Comparison of ENCODE assay signal across 20 mouse cellular contexts in genomic region chr11:108857254-108857653, GRCm38 (mm10).
DNase-seq lines count a peak whose midpoint lies in the region; ATAC-seq and TF ChIP-seq lines count a peak whose summit lies in the region.
"Had no signal": no experiment of that assay in that cellular context is flagged by ENCODE, and none has a peak within 500 bp of the region (broad histone marks: within the 10 kb centered on the region; RNA-seq: fewer than 3 reads in every experiment).

No protein-coding gene starts in this region.

- no peaks in the 10 kb centered on the region for H3K27me3 ChIP-seq in kidney, embryonic 16.5 days (ENCODE audit: insufficient read depth, low read length)
- no peaks in the 10 kb centered on the region for H3K27me3 ChIP-seq in lung, embryonic 14.5 days (ENCODE audit: insufficient read depth, low read length)
- no peaks in the 10 kb centered on the region for H3K27me3 ChIP-seq in embryonic facial prominence, embryonic 10.5 days (replicated peaks; ENCODE audit: low read depth, poor library complexity, severe bottlenecking)
- H3K27me3 ChIP-seq: forebrain, embryonic 15.5 days; liver, embryonic 15.5 days; neural tube, embryonic 13.5 days had no signal

- no peaks in the 10 kb centered on the region for H3K36me3 ChIP-seq in kidney, embryonic 16.5 days (ENCODE audit: insufficient read depth, low read length)
- H3K36me3 ChIP-seq in lung, embryonic 14.5 days (ENCODE audit: insufficient read depth) = no peaks in the 10 kb centered on the region
- no peaks in the 10 kb centered on the region for H3K36me3 ChIP-seq in embryonic facial prominence, embryonic 10.5 days (replicated peaks)
- H3K36me3 ChIP-seq: forebrain, embryonic 15.5 days; liver, embryonic 15.5 days; neural tube, embryonic 13.5 days had no signal

- 29% methylated on average over 6 of the region's 6 CpGs for WGBS in kidney, embryonic 16.5 days
- 28% methylated on average over 6 of the region's 6 CpGs for WGBS in lung, embryonic 14.5 days
- 56% methylated on average over 6 of the region's 6 CpGs for WGBS in lung, adult 2 months
- 59% methylated on average over 6 of the region's 6 CpGs for WGBS in embryonic facial prominence, embryonic 10.5 days

- H3K4me1 ChIP-seq in kidney, embryonic 16.5 days (ENCODE audit: insufficient read depth, low read length) = peaks cover 15% of the 10 kb centered on the region
- H3K4me1 ChIP-seq in lung, embryonic 14.5 days (ENCODE audit: insufficient read depth) = peaks cover 15% of the 10 kb centered on the region
- peaks cover 3% of the 10 kb centered on the region; the same call in 1 of the 2 replicates for H3K4me1 ChIP-seq in lung, adult 2 months (ENCODE audit: control insufficient read depth, insufficient read depth, low read length)
- peaks cover 7% of the 10 kb centered on the region for H3K4me1 ChIP-seq in cortical plate, adult 2 months (ENCODE audit: control insufficient read depth, insufficient read depth, low read length)
- peaks cover 15% of the 10 kb centered on the region for H3K4me1 ChIP-seq in embryonic facial prominence, embryonic 10.5 days
- H3K4me1 ChIP-seq: liver, embryonic 15.5 days had no signal

- H3K27ac ChIP-seq in kidney, embryonic 16.5 days (ENCODE audit: low read length) = no peak overlapping the region
- H3K27ac ChIP-seq in lung, embryonic 14.5 days (ENCODE audit: low read depth) = no peak overlapping the region; the same call in 1 of the 2 replicates
- 0 out of 2 replicates have a peak overlapping the region, but pooled peaks have one; percentile 10 for H3K27ac ChIP-seq in cortical plate, adult 2 months (ENCODE audit: insufficient read depth, low read length)
- H3K27ac ChIP-seq in embryonic facial prominence, embryonic 10.5 days (replicated peaks) = peak overlapping the region; percentile 26; the same call in 1 of the 2 replicates
- H3K27ac ChIP-seq: forebrain, embryonic 15.5 days; liver, embryonic 15.5 days; macrophage; neural tube, embryonic 13.5 days had no signal

- DNase-seq in kidney, postnatal 14 days = no peak
- no peak for DNase-seq in lung, embryonic 14.5 days
- DNase-seq in lung, adult 2 months = no peak
- no peak for DNase-seq in embryonic facial prominence, embryonic 10.5 days (ENCODE audit: low spot score)
- DNase-seq in thymus, postnatal 4 days = no peak
- no peak for DNase-seq in adrenal gland, adult (ENCODE audit: inconsistent age in 2 of 2, low spot score in 1 of 2)
- DNase-seq: kidney, postnatal 10 days; left cerebral cortex, postnatal 4 days; retina, postnatal 1 day; spleen, adult 18-20 months; thymus, postnatal 14 days had no signal

- ATAC-seq in kidney, embryonic 16.5 days (ENCODE audit: low FRiP score, low TSS enrichment) = peak; percentile 70
- ATAC-seq in lung, embryonic 14.5 days (ENCODE audit: insufficient read depth) = no peak
- ATAC-seq: intestine, postnatal 0 days had no signal

- H3K9ac ChIP-seq in kidney, embryonic 16.5 days (replicated peaks; ENCODE audit: low read length) = 0 out of 2 replicates have a peak overlapping the region, but pooled peaks have one; percentile 15
- H3K9ac ChIP-seq in lung, embryonic 14.5 days = no peak overlapping the region
- H3K9ac ChIP-seq: forebrain, embryonic 15.5 days; liver, embryonic 15.5 days; neural tube, embryonic 13.5 days had no signal

- no peak for TF ChIP-seq CTCF in lung, embryonic 14.5 days (IDR thresholded peaks at IDR 0.05; ENCODE audit: low read depth)
- no peak for TF ChIP-seq CTCF in lung, adult 2 months (IDR thresholded peaks at IDR 0.05; ENCODE audit: insufficient read depth, low read length)
- TF ChIP-seq CTCF in cortical plate, adult 2 months (IDR thresholded peaks at IDR 0.05; ENCODE audit: extremely low read depth, insufficient read depth, low read length) = no peak

- no peak for TF ChIP-seq POLR2A in lung, adult 2 months (IDR thresholded peaks at IDR 0.05; ENCODE audit: borderline replicate concordance, extremely low read depth, low read depth, low read length)
- no peak for TF ChIP-seq POLR2A in cortical plate, adult 2 months (IDR thresholded peaks at IDR 0.05; ENCODE audit: extremely low read depth, insufficient read depth, low read length)

- H3K9me3 ChIP-seq in kidney, embryonic 16.5 days (ENCODE audit: low read length) = no peaks in the 10 kb centered on the region
- H3K9me3 ChIP-seq in lung, embryonic 14.5 days (ENCODE audit: low read depth, low read length) = no peaks in the 10 kb centered on the region
- H3K9me3 ChIP-seq in embryonic facial prominence, embryonic 10.5 days = no peaks in the 10 kb centered on the region
- H3K9me3 ChIP-seq: forebrain, embryonic 15.5 days; liver, embryonic 15.5 days; neural tube, embryonic 13.5 days had no signal

- H3K4me3 ChIP-seq in kidney, embryonic 16.5 days (ENCODE audit: low read length) = no peak overlapping the region
- no peak overlapping the region for H3K4me3 ChIP-seq in lung, embryonic 14.5 days (ENCODE audit: low read depth, low read length)
- no peak overlapping the region for H3K4me3 ChIP-seq in lung, adult 2 months (replicated peaks; ENCODE audit: extremely low read depth, low read depth, low read length)
- no peak overlapping the region for H3K4me3 ChIP-seq in cortical plate, adult 2 months (ENCODE audit: insufficient read depth, low read length)
- H3K4me3 ChIP-seq in embryonic facial prominence, embryonic 10.5 days = no peak overlapping the region
- H3K4me3 ChIP-seq: forebrain, embryonic 15.5 days; liver, embryonic 15.5 days; myocyte; neural tube, embryonic 13.5 days had no signal

- H3K4me2 ChIP-seq in kidney, embryonic 16.5 days (replicated peaks; ENCODE audit: low read depth, low read length) = no peak overlapping the region
- peak overlapping the region; percentile 32; the same call in 1 of the 2 replicates for H3K4me2 ChIP-seq in lung, embryonic 14.5 days
- H3K4me2 ChIP-seq: forebrain, embryonic 15.5 days; heart, embryonic 11.5 days; liver, embryonic 15.5 days; neural tube, embryonic 13.5 days had no signal

Comparison
In these comparisons a context has a peak if more than half of its experiments do, and no peak if none do; other contexts are left out.
1. H3K27ac ChIP-seq: peak in cortical plate, adult 2 months (single experiment) and embryonic facial prominence, embryonic 10.5 days (single experiment); none in kidney, embryonic 16.5 days (single experiment) and lung, embryonic 14.5 days (single experiment).